Mouse (Mus musculus): ENCODE results near the gene Espn. TPM values are rescaled to one million over a fixed set of nuclear protein-coding genes. Genes with fewer than 3 reads are reported as not detected.

Espn gene
- polyA plus RNA-seq, 1 experiment from 2014 or later = 1.1 TPM

DNA sequence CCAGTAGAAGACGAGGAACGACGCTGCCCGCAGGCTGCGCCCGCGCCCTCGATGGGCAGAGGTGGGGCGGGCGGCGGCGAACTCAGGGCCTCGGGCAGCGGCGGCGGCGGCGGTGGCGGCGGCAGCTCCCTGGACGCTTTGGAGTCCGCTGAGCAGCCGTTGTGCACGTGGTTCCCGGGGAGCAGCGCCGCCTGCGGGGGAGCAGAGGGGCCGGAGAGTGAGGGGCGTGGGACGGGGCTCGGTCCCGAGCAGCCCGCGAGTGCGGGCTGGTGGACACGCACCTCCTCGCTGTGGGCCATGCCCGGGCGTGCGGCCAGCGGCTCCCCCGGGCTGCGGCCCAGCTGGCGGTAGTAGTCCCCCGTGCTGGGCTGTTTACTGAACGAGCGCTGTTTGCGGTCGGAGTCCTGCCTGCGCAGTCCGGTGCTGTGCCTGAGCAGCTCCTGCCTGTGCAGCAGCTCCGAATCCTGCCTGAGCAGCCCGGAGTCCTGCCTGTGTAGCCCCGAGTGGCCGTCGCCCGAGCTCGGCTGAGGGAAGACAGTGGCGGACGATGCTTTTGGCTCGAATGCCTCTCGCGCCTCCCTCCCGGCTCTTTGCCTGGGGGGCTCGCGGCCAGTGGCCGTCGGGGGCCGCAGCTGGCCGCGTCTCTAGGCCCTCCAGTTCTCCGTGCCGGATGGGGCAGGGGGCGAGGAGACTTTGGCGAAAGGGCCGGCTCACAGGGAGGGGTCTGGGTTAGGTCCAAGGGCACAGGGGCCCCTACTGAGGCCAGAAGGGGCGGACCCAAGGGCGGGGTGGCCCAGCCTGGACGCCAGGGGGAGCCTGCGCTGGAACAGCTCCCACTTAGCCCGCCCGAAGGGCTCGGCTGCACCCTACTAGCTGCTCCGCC, 21.2 kb downstream of the Espn start:
- Histone ChIP-seq H3K9me3 (no peaks in the 10 kb centered on the region), H3K4me3 (peak overlapping the region; percentile 53), H3K9ac (peak overlapping the region; percentile 75), H3K4me1 (peaks cover 35% of the 10 kb centered on the region), H3K4me2 (peak overlapping the region; percentile 76), H3K27me3 (replicated peaks) (peaks cover 99% of the 10 kb centered on the region), H3K36me3 (no peaks in the 10 kb centered on the region), H3K27ac (replicated peaks) (no peak overlapping the region)
- no peak for ATAC-seq (ENCODE audit: extremely low read depth, insufficient number of reproducible peaks, low FRiP score, low TSS enrichment)
- WGBS = under 1% methylated on average over 75 of the region's 85 CpGs

DNA sequence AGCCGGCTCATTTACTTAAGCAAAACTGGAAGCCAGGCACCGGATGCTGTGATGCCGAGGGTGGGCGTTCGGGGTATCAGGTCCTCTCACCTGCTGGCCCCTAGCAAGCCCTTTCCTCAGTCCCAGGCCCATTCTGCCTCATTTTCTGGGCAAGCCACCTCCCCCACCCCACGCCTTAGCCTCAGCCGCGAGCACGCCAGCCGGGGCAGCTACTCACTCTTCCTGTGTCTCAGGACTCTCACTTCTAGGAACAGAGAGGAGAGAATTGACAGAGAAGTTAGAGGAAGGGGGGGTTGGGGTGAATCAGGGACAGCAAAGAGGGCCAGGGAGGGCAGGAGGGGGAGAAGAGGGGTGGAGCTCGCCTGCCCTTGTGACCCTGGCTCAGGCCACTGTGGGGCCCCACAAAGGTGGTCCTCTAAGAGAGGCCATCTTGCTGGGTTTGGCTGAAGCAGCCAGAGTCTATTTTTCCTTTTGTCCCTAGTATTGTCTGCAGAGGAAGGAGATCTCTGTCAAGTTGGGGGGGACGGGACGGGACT, 22.7 kb downstream of the Espn start:
- Histone ChIP-seq H3K9me3 (no peaks in the 10 kb centered on the region), H3K4me2 (no peak overlapping the region), H3K4me1 (peaks cover 49% of the 10 kb centered on the region), H3K27me3 (replicated peaks) (peaks cover 100% of the 10 kb centered on the region), H3K27ac (replicated peaks) (no peak overlapping the region), H3K4me3 (no peak overlapping the region), H3K36me3 (no peaks in the 10 kb centered on the region), H3K9ac (no peak overlapping the region)
- 42% methylated on average over 13 of the region's 13 CpGs for WGBS
- no peak for ATAC-seq (ENCODE audit: extremely low read depth, insufficient number of reproducible peaks, low FRiP score, low TSS enrichment)

DNA sequence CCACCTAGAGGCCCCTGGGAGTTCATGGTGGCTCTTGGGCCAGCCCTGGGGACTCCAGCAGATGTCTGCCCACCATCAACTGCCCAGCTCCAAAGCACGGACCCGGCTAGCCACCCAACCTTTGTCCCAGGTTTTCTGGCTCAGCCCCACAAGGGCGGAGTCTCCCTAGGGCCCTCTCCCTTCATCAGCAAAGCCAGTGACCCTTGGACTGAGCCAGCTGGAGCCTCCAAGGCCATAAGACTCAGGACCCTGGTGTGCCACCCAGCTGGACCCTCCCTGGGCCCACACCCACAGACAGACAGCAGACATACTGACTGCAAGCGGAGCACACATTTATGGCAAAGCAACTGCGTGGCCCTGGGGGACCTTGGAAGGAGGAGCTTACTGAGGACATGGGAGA, 23.4 kb downstream of the Espn start:
- Histone ChIP-seq H3K4me2 (no peak overlapping the region), H3K9ac (no peak overlapping the region), H3K9me3 (no peaks in the 10 kb centered on the region), H3K4me3 (no peak overlapping the region), H3K27me3 (replicated peaks) (peaks cover 100% of the 10 kb centered on the region), H3K27ac (replicated peaks) (no peak overlapping the region), H3K36me3 (no peaks in the 10 kb centered on the region), H3K4me1 (peaks cover 49% of the 10 kb centered on the region)
- 67% methylated on average over 5 of the region's 5 CpGs for WGBS
- ATAC-seq (ENCODE audit: extremely low read depth, insufficient number of reproducible peaks, low FRiP score, low TSS enrichment) = no peak

DNA sequence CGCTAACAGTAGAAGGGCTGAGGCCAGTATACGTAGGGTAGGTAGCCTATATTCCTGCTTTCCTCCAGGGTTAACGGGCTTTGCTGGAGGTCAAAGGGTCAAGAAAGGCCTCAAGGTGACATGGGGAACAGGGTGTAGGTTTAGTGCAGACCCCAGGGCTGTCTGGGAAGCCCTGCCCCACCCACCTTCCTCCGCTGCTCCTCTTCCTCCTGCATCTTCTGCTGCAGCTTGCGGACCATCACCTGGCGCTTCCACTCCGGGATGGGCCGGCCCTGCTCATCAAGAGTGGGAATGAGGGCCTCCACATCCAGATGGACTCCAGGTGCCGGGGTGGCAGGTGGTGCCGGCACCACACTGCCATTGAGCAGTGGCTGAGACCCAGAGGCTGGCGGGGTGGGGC, 24.3 kb downstream of the Espn start:
- no peak overlapping the region for H3K27ac ChIP-seq (replicated peaks)
- 82% methylated on average over 11 of the region's 11 CpGs for WGBS
- H3K27me3 ChIP-seq (replicated peaks) = peaks cover 100% of the 10 kb centered on the region
- H3K9ac ChIP-seq = no peak overlapping the region
- H3K36me3 ChIP-seq = no peaks in the 10 kb centered on the region
- H3K9me3 ChIP-seq = no peaks in the 10 kb centered on the region
- no peak for ATAC-seq (ENCODE audit: extremely low read depth, insufficient number of reproducible peaks, low FRiP score, low TSS enrichment)
- peaks cover 49% of the 10 kb centered on the region for H3K4me1 ChIP-seq
- H3K4me3 ChIP-seq = no peak overlapping the region
- H3K4me2 ChIP-seq = no peak overlapping the region

DNA sequence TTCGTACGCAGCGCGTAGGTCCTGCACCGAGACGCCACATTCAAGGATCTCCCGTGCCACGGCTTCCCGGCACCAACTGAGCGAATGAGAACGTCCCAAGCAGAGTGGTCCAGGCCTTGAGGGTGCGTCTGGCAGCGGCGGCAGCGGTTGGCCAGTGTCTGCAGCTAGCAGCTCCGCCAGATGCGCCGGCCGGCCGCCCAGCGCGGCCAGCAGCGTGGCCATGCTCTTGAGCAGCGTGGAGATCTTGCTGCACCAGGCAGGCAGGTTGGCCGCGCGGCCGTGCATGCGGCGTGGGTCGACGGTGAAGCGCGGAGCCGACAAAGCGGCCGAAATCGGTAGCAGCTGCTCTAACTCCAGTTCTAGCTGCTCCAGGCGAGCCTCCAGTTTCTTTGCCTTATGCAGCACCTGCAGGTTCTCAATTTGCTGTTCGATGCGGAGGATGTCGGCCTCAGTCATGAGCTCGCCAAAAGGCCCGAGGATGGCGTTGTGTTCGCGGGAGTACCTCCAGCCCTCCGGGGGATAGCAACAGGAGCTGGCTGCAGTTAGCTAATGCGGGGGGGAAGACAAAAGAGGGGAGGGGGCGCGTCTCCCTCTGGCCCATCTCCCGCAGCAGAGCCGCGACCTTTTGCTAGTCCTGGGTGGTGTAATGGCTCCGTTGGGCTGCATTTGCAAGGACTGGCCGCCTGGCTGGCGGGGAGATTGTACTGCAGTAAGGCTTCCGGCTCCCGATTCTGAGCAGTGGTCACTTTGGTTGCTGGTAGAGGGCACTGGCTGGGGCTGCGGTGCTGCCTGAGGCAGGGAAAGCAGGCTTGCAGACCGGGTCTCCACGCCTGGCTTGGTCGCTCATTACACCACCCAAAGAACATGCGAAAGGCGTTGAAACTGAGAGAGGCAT, 25.9 kb downstream of the Espn start:
- peaks cover 100% of the 10 kb centered on the region for H3K27me3 ChIP-seq (replicated peaks)
- H3K9me3 ChIP-seq = no peaks in the 10 kb centered on the region
- peaks cover 42% of the 10 kb centered on the region for H3K4me1 ChIP-seq
- no peaks in the 10 kb centered on the region for H3K36me3 ChIP-seq
- 4% methylated on average over 65 of the region's 65 CpGs for WGBS
- H3K9ac ChIP-seq = peak overlapping the region; percentile 48; the same call in 1 of the 2 replicates
- H3K4me3 ChIP-seq = peak overlapping the region; percentile 48
- H3K27ac ChIP-seq (replicated peaks) = no peak overlapping the region
- ATAC-seq (ENCODE audit: extremely low read depth, insufficient number of reproducible peaks, low FRiP score, low TSS enrichment) = no peak
- H3K4me2 ChIP-seq = peak overlapping the region; percentile 71

DNA sequence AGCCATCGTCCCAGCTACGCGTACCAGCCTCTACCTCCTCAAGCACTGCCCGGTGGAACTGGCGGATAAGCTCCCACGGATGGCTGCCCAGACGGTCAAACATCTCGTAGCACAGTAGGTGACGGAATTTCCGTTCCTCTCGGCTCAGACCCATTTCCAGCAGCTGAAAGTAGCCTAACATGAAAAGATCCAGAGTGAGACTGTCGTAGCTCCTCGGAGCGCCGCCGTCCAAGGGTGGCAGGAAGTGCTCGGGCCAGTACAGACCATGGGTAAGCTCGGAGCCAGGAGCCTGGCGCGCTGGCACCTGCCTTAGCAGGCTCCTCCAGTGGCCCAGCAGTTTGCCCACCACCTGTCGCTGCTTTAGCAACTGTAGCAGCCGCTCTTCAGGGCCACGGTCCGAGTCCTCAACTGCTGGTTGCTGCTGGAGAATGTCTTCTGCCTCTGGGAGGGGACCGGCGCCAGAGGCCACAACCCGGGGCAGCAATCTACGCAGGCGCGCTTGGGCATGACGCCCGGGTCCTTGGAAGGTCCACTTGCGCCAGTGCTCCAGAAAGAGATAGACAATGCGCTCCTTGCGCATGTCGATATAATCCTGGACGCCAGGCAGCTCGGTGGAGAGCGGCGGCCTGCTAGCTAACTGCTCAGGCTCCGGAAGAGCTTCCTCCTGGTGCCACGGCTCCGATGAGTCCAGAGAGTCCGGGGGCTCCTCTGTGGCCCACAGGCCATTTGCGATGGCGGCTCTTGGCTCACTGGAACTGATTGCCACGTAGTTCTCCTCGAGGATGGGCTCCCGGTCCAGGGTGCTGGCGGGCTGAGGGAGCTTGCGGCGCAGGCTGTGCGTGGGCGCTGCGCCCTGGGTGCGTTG, 26.8 kb downstream of the Espn start:
- no peaks in the 10 kb centered on the region for H3K9me3 ChIP-seq
- no peaks in the 10 kb centered on the region for H3K36me3 ChIP-seq
- H3K4me1 ChIP-seq = peaks cover 42% of the 10 kb centered on the region
- H3K9ac ChIP-seq = peak overlapping the region; percentile 48
- peak overlapping the region; percentile 48 for H3K4me3 ChIP-seq
- H3K27me3 ChIP-seq (replicated peaks) = peaks cover 100% of the 10 kb centered on the region
- peak overlapping the region; percentile 71 for H3K4me2 ChIP-seq
- no peak overlapping the region for H3K27ac ChIP-seq (replicated peaks)
- WGBS = 6% methylated on average over 56 of the region's 56 CpGs
- ATAC-seq (ENCODE audit: extremely low read depth, insufficient number of reproducible peaks, low FRiP score, low TSS enrichment) = no peak

DNA sequence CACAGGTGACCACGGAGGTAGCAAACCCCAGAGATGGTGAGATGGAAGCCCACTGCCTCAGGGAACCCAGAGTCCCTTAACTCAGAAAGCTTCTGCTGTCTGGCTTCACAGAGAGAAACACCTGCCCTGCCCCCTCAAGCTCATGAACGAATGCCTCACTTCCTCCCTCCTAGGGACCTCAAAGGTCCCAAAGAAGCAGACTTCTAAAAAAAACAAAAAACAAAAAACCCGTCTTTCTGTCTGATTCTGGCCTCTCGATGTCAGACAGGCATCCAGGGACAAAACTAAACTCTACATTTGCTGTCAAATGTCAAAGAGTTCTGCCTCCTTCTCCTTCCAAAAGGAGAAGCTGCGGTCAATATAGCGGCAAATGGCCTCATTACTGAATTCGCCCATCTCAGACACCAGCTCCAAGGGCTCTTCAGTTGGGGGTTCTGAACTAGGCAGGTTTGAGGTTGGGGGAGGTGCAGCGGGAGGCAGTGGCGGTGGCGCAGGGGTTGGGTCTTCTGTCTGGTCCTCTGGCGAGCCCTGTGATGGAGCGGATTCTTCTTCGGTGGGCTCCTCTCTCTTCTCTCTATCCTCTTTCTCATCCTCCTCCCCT, 27.7 kb downstream of the Espn start:
- Histone ChIP-seq H3K27ac (replicated peaks) (no peak overlapping the region), H3K4me3 (peak overlapping the region; percentile 48; the same call in 1 of the 2 replicates), H3K4me1 (peaks cover 44% of the 10 kb centered on the region), H3K36me3 (no peaks in the 10 kb centered on the region), H3K4me2 (peak overlapping the region; percentile 71), H3K9me3 (no peaks in the 10 kb centered on the region), H3K27me3 (replicated peaks) (peaks cover 100% of the 10 kb centered on the region), H3K9ac (no peak overlapping the region)
- 10% methylated on average over 13 of the region's 13 CpGs for WGBS
- no peak for ATAC-seq (ENCODE audit: extremely low read depth, insufficient number of reproducible peaks, low FRiP score, low TSS enrichment)

DNA sequence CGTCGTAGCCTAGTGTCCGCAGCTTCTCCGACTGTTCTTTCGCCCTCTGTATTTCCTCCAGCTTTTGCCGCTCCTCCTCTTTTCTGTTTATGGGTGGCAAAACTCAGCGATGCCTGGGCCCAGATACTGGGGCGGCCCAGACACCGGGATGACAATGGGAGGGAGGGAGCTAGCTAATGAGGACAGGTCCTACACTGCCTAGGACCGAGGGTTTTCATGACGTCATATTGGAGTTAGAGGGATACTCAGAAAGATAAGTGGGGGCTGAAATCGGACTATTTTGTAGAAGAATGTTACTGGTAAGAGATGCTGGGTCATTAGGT, 31.0 kb downstream of the Espn start:
- Histone ChIP-seq H3K4me3 (peak overlapping the region; percentile 41), H3K27ac (replicated peaks) (no peak overlapping the region), H3K4me1 (peaks cover 45% of the 10 kb centered on the region), H3K36me3 (no peaks in the 10 kb centered on the region), H3K9me3 (no peaks in the 10 kb centered on the region), H3K9ac (peak overlapping the region; percentile 42; the same call in 1 of the 2 replicates), H3K27me3 (replicated peaks) (peaks cover 100% of the 10 kb centered on the region), H3K4me2 (peak overlapping the region; percentile 58)
- 2% methylated on average over 12 of the region's 12 CpGs for WGBS
- ATAC-seq (ENCODE audit: extremely low read depth, insufficient number of reproducible peaks, low FRiP score, low TSS enrichment) = no peak

DNA sequence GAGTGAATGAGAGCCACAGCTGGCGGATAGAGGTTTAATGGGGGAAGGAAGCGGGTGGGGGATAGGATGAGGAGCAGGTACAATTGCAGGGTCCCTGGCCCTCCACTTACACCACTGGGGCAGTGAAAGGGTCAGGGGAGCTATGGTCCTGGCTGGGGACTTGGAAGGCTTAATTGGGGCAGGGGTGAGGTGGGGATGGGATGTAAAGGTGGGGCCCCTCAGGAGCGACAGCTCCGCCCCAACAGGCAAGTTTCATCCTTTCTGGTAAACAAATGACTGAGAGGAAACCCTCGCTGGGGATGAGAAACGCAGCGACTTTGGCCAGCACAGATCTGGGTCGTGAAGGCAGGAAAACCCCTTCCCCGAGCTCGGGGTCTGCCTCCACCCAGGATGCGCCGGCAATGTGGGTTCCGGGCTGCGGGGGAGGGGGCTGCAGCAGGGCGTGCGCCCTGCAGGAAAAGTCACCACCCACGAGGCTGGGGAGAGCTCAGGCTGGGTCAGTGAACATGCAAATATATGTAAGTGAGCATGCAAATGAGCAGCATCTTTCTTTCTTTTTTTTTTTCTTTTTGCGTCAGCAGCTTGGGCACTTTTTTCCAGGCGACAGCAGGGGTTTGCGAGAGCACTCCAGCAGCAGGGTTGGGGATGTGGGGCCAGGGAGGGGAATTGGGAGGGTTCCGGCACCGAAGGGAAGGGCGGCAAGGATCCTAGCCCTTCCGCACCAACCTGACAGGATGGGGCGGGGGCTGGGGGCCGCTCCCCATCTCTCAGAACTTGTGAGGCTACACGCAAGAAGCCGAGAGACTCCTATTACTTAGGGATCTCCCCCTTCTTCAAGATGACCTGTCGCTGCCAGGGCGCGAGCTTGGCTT, 31.6 kb downstream of the Espn start:
- Histone ChIP-seq H3K9ac (peak overlapping the region; percentile 42; the same call in 1 of the 2 replicates), H3K9me3 (no peaks in the 10 kb centered on the region), H3K4me2 (peak overlapping the region; percentile 58), H3K36me3 (no peaks in the 10 kb centered on the region), H3K4me3 (peak overlapping the region; percentile 41), H3K27ac (replicated peaks) (no peak overlapping the region), H3K4me1 (peaks cover 45% of the 10 kb centered on the region), H3K27me3 (replicated peaks) (peaks cover 100% of the 10 kb centered on the region)
- no peak for ATAC-seq (ENCODE audit: extremely low read depth, insufficient number of reproducible peaks, low FRiP score, low TSS enrichment)
- 3% methylated on average over 31 of the region's 31 CpGs for WGBS
